Mouse (Mus musculus) heart, embryonic 14.5 days (tissue): ENCODE data around the gene Naa16. TPM values are rescaled to one million over a fixed set of nuclear protein-coding genes. Genes with fewer than 3 reads are reported as not detected.

Experiments
- ATAC-seq: fragments of 200-750 bp; cut with Nextera tagmentation; 2 replicates; pipeline ENCODE4 v1.8.0; 2017; ENCODE audit warnings: low read depth, moderate TSS enrichment; ENCODE audit not compliant: insufficient number of reproducible peaks, insufficient read depth, low FRiP score
- H3K27ac ChIP-seq, 2 experiments: fragments of 200-500 bp in 1 of 2; fragments of 300-500 bp in 1 of 2; sonication (generic) in 1 of 2; replicated peaks in 1 of 2; 2 replicates each; pipeline ENCODE4 v1.5.1; 2012 to 2014; ENCODE audit warnings: low read depth in 2 of 2, low read length in 2 of 2, control low read depth in 1 of 2, mild to moderate bottlenecking in 1 of 2, mixed read lengths in 1 of 2; ENCODE audit not compliant: control insufficient read depth in 1 of 2, insufficient read depth in 1 of 2
- H3K27me3 ChIP-seq: fragments of 300-500 bp; sonication (generic); 2 replicates; pipeline ENCODE4 v1.6.1; 2014; ENCODE audit warnings: mild to moderate bottlenecking, low read length, control low read depth; ENCODE audit not compliant: control insufficient read depth, insufficient read depth
- H3K36me3 ChIP-seq: fragments of 300-500 bp; sonication (generic); 2 replicates; pipeline ENCODE4 v1.6.1; 2014; ENCODE audit warnings: mild to moderate bottlenecking, control low read depth, low read length, mixed read lengths; ENCODE audit not compliant: control insufficient read depth, insufficient read depth
- H3K4me1 ChIP-seq, 2 experiments: fragments of 200-500 bp in 1 of 2; fragments of 300-500 bp in 1 of 2; sonication (generic) in 1 of 2; 2 replicates each; pipeline ENCODE4 v1.6.1; 2012 to 2014; ENCODE audit warnings: low read length in 2 of 2, control low read depth in 1 of 2, mixed read lengths in 1 of 2; ENCODE audit not compliant: control insufficient read depth in 2 of 2, insufficient read depth in 2 of 2
- H3K4me2 ChIP-seq: fragments of 300-500 bp; sonication (generic); 2 replicates; pipeline ENCODE4 v1.6.1; 2014; ENCODE audit warnings: mild to moderate bottlenecking, low read length
- H3K4me3 ChIP-seq, 2 experiments: fragments of 200-500 bp in 1 of 2; fragments of 300-500 bp in 1 of 2; sonication (generic) in 1 of 2; 2 replicates each; pipeline ENCODE4 v1.5.1; 2012 to 2014; ENCODE audit warnings: low read length in 2 of 2, mild to moderate bottlenecking in 2 of 2, control low read depth in 1 of 2, low read depth in 1 of 2, moderate library complexity in 1 of 2; ENCODE audit not compliant: control insufficient read depth in 1 of 2, insufficient read depth in 1 of 2
- H3K9ac ChIP-seq: fragments of 300-500 bp; sonication (generic); 2 replicates; pipeline ENCODE4 v1.6.1; 2014; ENCODE audit warnings: mild to moderate bottlenecking, low read length
- H3K9me3 ChIP-seq: fragments of 300-500 bp; sonication (generic); 2 replicates; pipeline ENCODE4 v1.6.1; 2016; ENCODE audit warnings: low read length, control low read depth; ENCODE audit not compliant: control insufficient read depth
- WGBS: fragments of 180-500 bp; shearing (Covaris S2); extraction: QIAGEN DNeasy Blood & Tissue Kit; methylation state at CpG from one replicate; pipeline ENCODE4 v1.1.7; 2014; 5-methylcytosine and 5-hydroxymethylcytosine counted together
- polyA plus RNA-seq: library from polyadenylated mRNA; unstranded; fragments of >200 nt; fragmentation: Nextera tagmentation; extraction: Ambion mirVana; gene quantifications from 2 replicates; pipeline ENCODE4 v1.2.1, GENCODE M21; 2014

Gene Naa16
- polyA plus RNA-seq, 1 experiment from 2014 or later: 22.1 TPM

DNA sequence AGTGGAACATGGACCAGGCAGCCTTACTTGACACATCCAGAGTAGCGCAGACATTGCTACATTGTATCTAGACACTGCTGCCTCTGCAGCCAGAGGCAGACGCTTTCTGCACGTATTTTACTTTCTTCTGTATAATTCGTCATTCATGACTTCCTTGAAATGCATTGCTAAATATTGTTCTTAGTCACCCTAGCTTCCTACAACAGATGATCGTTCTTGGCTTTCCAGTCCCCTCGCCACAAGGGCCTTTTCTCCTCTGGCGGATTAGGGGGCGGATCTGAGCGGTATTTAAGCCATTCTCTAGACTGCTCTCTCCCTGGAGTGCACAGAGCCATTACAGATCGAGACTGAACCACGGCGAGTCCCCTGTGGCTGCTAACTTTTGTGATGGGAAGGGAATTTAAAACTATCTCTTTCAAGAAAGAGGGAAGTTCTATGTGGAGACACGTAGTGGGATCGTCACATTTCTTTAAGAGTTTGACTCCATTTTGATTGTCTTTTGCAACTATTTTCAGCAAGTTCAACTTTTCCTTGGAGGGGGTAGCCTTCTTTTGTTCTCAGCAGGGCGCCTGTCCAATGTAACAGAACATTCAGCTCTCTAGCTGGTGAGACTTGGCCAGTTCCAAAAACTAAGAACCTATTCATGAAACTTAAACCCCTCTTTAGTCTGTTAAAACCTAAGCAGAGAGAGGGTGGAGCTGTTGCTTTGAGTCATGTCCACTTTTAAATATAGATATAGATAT, 99.7 kb downstream of the Naa16 start:
- no peak for ATAC-seq
- Histone ChIP-seq H3K4me2 (peak overlapping the region; percentile 11; the same call in 1 of the 2 replicates), H3K4me1 (peaks cover 12 to 21% of the 10 kb centered on the region in 2 experiments; a peak in 3 of 4 replicates), H3K27ac (no peak overlapping the region), H3K27me3 (no peaks in the 10 kb centered on the region), H3K9me3 (no peaks in the 10 kb centered on the region), H3K36me3 (no peaks in the 10 kb centered on the region), H3K9ac (no peak overlapping the region), H3K4me3 (no peak overlapping the region)
- 51% methylated on average over 15 of the region's 15 CpGs for WGBS

DNA sequence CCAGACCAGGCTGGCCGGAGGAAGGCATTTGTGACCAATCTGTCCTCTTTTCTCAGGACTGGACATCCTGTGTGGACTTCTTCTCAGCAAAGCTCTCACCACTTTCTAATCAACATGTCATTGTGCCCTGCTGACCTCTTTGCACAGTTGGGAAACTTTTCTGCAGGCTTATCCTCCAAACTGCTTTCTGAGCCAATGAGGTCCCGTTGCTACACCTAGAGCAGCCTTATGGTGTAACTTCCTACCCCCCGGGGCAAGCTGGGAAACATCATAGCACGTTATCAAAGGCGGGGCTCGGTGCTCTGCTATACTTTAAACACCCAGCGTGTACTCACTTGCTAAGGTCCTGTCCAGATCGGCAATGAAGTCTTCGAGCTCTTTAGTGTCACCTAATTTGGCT, 100.7 kb downstream of the Naa16 start:
- Histone ChIP-seq H3K27ac (no peak overlapping the region), H3K4me3 (no peak overlapping the region), H3K9ac (no peak overlapping the region), H3K9me3 (no peaks in the 10 kb centered on the region), H3K4me1 (peaks cover 12 to 21% of the 10 kb centered on the region in 2 experiments; a peak in 3 of 4 replicates), H3K36me3 (no peaks in the 10 kb centered on the region), H3K4me2 (peak overlapping the region; percentile 21), H3K27me3 (no peaks in the 10 kb centered on the region)
- ATAC-seq: no peak
- 17% methylated on average over 9 of the region's 9 CpGs for WGBS

- Histone ChIP-seq H3K27me3 (no peaks in the 10 kb centered on the region), H3K9me3 (peaks cover 3% of the 10 kb centered on the region; the same call in 1 of the 2 replicates), H3K36me3 (no peaks in the 10 kb centered on the region), H3K27ac (no peak overlapping the region), H3K4me1 (peaks cover 10 to 16% of the 10 kb centered on the region in 2 experiments; a peak in 3 of 4 replicates), H3K4me3 (no peak overlapping the region), H3K4me2 (no peak overlapping the region), H3K9ac (no peak overlapping the region)
- ATAC-seq: no peak
- 67% methylated on average over 3 of the region's 3 CpGs for WGBS
Measured at GRCm38 (mm10) chr14:79288280-79288679, 102.3 kb downstream of the Naa16 start.

- ATAC-seq: no peak
- Histone ChIP-seq H3K9ac (no peak overlapping the region), H3K36me3 (no peaks in the 10 kb centered on the region), H3K4me1 (peaks cover 8 to 13% of the 10 kb centered on the region in 2 experiments; a peak in 3 of 4 replicates), H3K4me2 (no peak overlapping the region), H3K27me3 (no peaks in the 10 kb centered on the region), H3K4me3 (no peak overlapping the region), H3K9me3 (peaks cover 4% of the 10 kb centered on the region; the same call in 1 of the 2 replicates), H3K27ac (no peak overlapping the region)
- WGBS: 88% methylated on average over 7 of the region's 7 CpGs
Measured at GRCm38 (mm10) chr14:79287251-79287863, 103.2 kb downstream of the Naa16 start.

- Histone ChIP-seq H3K27me3 (no peaks in the 10 kb centered on the region), H3K4me1 (peaks cover 8 to 10% of the 10 kb centered on the region in 2 experiments; a peak in 3 of 4 replicates), H3K9ac (no peak overlapping the region), H3K36me3 (no peaks in the 10 kb centered on the region), H3K4me2 (no peak overlapping the region), H3K27ac (no peak overlapping the region), H3K9me3 (peaks cover 4% of the 10 kb centered on the region; the same call in 1 of the 2 replicates), H3K4me3 (no peak overlapping the region)
- WGBS: 92% methylated on average over 5 of the region's 5 CpGs
- no peak for ATAC-seq
Measured at GRCm38 (mm10) chr14:79285549-79285948, 105.0 kb downstream of the Naa16 start.

GRCm38 (mm10) chr14:79284616-79285015, 106.0 kb downstream of the Naa16 start:
- no peak for ATAC-seq
- H3K36me3 ChIP-seq: no peaks in the 10 kb centered on the region
- WGBS: 82% methylated on average over 4 of the region's 4 CpGs
- no peak overlapping the region for H3K9ac ChIP-seq
- H3K27ac ChIP-seq: no peak overlapping the region
- H3K27me3 ChIP-seq: no peaks in the 10 kb centered on the region
- H3K4me1 ChIP-seq: peaks cover under 1% of the 10 kb centered on the region in 2 experiments; a peak in 2 of 4 replicates
- H3K4me2 ChIP-seq: no peak overlapping the region
- no peak overlapping the region for H3K4me3 ChIP-seq
- H3K9me3 ChIP-seq: peaks cover 4% of the 10 kb centered on the region; the same call in 1 of the 2 replicates

- no peaks in the 10 kb centered on the region for H3K4me1 ChIP-seq
- 92% methylated on average over 7 of the region's 7 CpGs for WGBS
- no peak overlapping the region for H3K4me2 ChIP-seq
- H3K4me3 ChIP-seq: no peak overlapping the region
- H3K9me3 ChIP-seq: peaks cover 4% of the 10 kb centered on the region; the same call in 1 of the 2 replicates
- H3K36me3 ChIP-seq: no peaks in the 10 kb centered on the region
- H3K27me3 ChIP-seq: no peaks in the 10 kb centered on the region
- H3K27ac ChIP-seq: no peak overlapping the region
- no peak overlapping the region for H3K9ac ChIP-seq
- no peak for ATAC-seq
Measured at GRCm38 (mm10) chr14:79283952-79284351, 106.6 kb downstream of the Naa16 start.
